Mouse (Mus musculus): Measurements from ENCODE around the gene Slit1. TPM values are rescaled to one million over a fixed set of nuclear protein-coding genes. Genes with fewer than 3 reads are reported as not detected.

Slit1 gene
- polyA plus RNA-seq, 1 experiment from 2014 or later, result 18.0 TPM

- peak; percentile 65 for DNase-seq (ENCODE audit: low spot score)
- Histone ChIP-seq H3K27ac (peak overlapping the region; percentile 84), H3K36me3 (no peaks in the 10 kb centered on the region), H3K4me3 (no peak overlapping the region), H3K9me3 (no peaks in the 10 kb centered on the region), H3K4me1 (replicated peaks) (peaks cover 91% of the 10 kb centered on the region), H3K27me3 (ENCODE audit: insufficient read depth, poor library complexity, severe bottlenecking) (peaks cover 92% of the 10 kb centered on the region)
- WGBS, result 30% methylated on average over 9 of the region's 9 CpGs
Observed at GRCm38 (mm10) chr19:41697111-41697806, 46.2 kb downstream of the Slit1 start.

GRCm38 (mm10) chr19:41696443-41696842 lies 47.0 kb downstream of the Slit1 start:
- no peak overlapping the region for H3K4me3 ChIP-seq
- peak overlapping the region; percentile 84; the same call in 1 of the 2 replicates for H3K27ac ChIP-seq
- H3K27me3 ChIP-seq (ENCODE audit: insufficient read depth, poor library complexity, severe bottlenecking), result peaks cover 92% of the 10 kb centered on the region
- H3K4me1 ChIP-seq (replicated peaks), result peaks cover 91% of the 10 kb centered on the region
- WGBS, result 88% methylated on average over 9 of the region's 9 CpGs
- no peaks in the 10 kb centered on the region for H3K9me3 ChIP-seq
- no peak for DNase-seq (ENCODE audit: low spot score)
- no peaks in the 10 kb centered on the region for H3K36me3 ChIP-seq

GRCm38 (mm10) chr19:41695046-41695445 lies 48.4 kb downstream of the Slit1 start:
- no peak for DNase-seq (ENCODE audit: low spot score)
- Histone ChIP-seq H3K4me3 (no peak overlapping the region), H3K9me3 (no peaks in the 10 kb centered on the region), H3K27me3 (ENCODE audit: insufficient read depth, poor library complexity, severe bottlenecking) (peaks cover 92% of the 10 kb centered on the region), H3K36me3 (no peaks in the 10 kb centered on the region), H3K4me1 (replicated peaks) (peaks cover 91% of the 10 kb centered on the region), H3K27ac (0 out of 2 replicates have a peak overlapping the region, but pooled peaks have one; percentile 6)
- WGBS, result 62% methylated on average over 6 of the region's 6 CpGs

GRCm38 (mm10) chr19:41694610-41695009 lies 48.9 kb downstream of the Slit1 start:
- Histone ChIP-seq H3K9me3 (no peaks in the 10 kb centered on the region), H3K4me1 (replicated peaks) (peaks cover 91% of the 10 kb centered on the region), H3K27me3 (ENCODE audit: insufficient read depth, poor library complexity, severe bottlenecking) (peaks cover 92% of the 10 kb centered on the region), H3K36me3 (no peaks in the 10 kb centered on the region), H3K4me3 (no peak overlapping the region), H3K27ac (0 out of 2 replicates have a peak overlapping the region, but pooled peaks have one; percentile 73)
- DNase-seq (ENCODE audit: low spot score), result no peak
- WGBS, result 64% methylated on average over 9 of the region's 9 CpGs

- Histone ChIP-seq H3K27me3 (ENCODE audit: insufficient read depth, poor library complexity, severe bottlenecking) (peaks cover 93% of the 10 kb centered on the region), H3K36me3 (no peaks in the 10 kb centered on the region), H3K4me3 (no peak overlapping the region), H3K27ac (peak overlapping the region; percentile 78), H3K9me3 (no peaks in the 10 kb centered on the region), H3K4me1 (replicated peaks) (peaks cover 91% of the 10 kb centered on the region)
- DNase-seq (ENCODE audit: low spot score), result peak; percentile 54
- 36% methylated on average over 5 of the region's 5 CpGs for WGBS
Observed at GRCm38 (mm10) chr19:41693727-41694126, 49.7 kb downstream of the Slit1 start.

GRCm38 (mm10) chr19:41690064-41690463 lies 53.4 kb downstream of the Slit1 start:
- WGBS, result 66% methylated on average over 10 of the region's 10 CpGs
- no peak for DNase-seq (ENCODE audit: low spot score)
- Histone ChIP-seq H3K4me1 (replicated peaks) (peaks cover 77% of the 10 kb centered on the region), H3K9me3 (no peaks in the 10 kb centered on the region), H3K27me3 (ENCODE audit: insufficient read depth, poor library complexity, severe bottlenecking) (peaks cover 90% of the 10 kb centered on the region), H3K4me3 (no peak overlapping the region), H3K27ac (peak overlapping the region; percentile 84), H3K36me3 (no peaks in the 10 kb centered on the region)

- Histone ChIP-seq H3K27ac (peak overlapping the region; percentile 84), H3K4me3 (no peak overlapping the region), H3K4me1 (replicated peaks) (peaks cover 74% of the 10 kb centered on the region), H3K9me3 (no peaks in the 10 kb centered on the region), H3K27me3 (ENCODE audit: insufficient read depth, poor library complexity, severe bottlenecking) (peaks cover 90% of the 10 kb centered on the region), H3K36me3 (no peaks in the 10 kb centered on the region)
- DNase-seq (ENCODE audit: low spot score), result peak; percentile 57
- WGBS, result 34% methylated on average over 13 of the region's 13 CpGs
Observed at GRCm38 (mm10) chr19:41688251-41688650, 55.2 kb downstream of the Slit1 start.

- H3K27me3 ChIP-seq (ENCODE audit: insufficient read depth, poor library complexity, severe bottlenecking), result peaks cover 90% of the 10 kb centered on the region
Observed at GRCm38 (mm10) chr19:41687836-41688235, 55.6 kb downstream of the Slit1 start.

GRCm38 (mm10) chr19:41686194-41686593 lies 57.3 kb downstream of the Slit1 start:
- no peak for DNase-seq (ENCODE audit: low spot score)
- Histone ChIP-seq H3K4me1 (replicated peaks) (peaks cover 68% of the 10 kb centered on the region), H3K4me3 (no peak overlapping the region), H3K27ac (no peak overlapping the region), H3K9me3 (no peaks in the 10 kb centered on the region), H3K36me3 (no peaks in the 10 kb centered on the region), H3K27me3 (ENCODE audit: insufficient read depth, poor library complexity, severe bottlenecking) (peaks cover 90% of the 10 kb centered on the region)
- 91% methylated on average over 2 of the region's 2 CpGs for WGBS

More at GRCm38 (mm10) chr19:41687836-41688235, 55.6 kb downstream of the Slit1 start:
- H3K4me3 ChIP-seq, result no peak overlapping the region
- DNase-seq (ENCODE audit: low spot score), result no peak
- peak overlapping the region; percentile 84 for H3K27ac ChIP-seq
- no peaks in the 10 kb centered on the region for H3K9me3 ChIP-seq
- H3K4me1 ChIP-seq (replicated peaks), result peaks cover 71% of the 10 kb centered on the region
- 60% methylated on average over 8 of the region's 8 CpGs for WGBS
- no peaks in the 10 kb centered on the region for H3K36me3 ChIP-seq

GRCm38 (mm10) chr19:41685453-41686086 lies 57.9 kb downstream of the Slit1 start:
- Histone ChIP-seq H3K4me1 (replicated peaks) (peaks cover 62% of the 10 kb centered on the region), H3K36me3 (no peaks in the 10 kb centered on the region), H3K4me3 (no peak overlapping the region), H3K9me3 (no peaks in the 10 kb centered on the region), H3K27ac (0 out of 2 replicates have a peak overlapping the region, but pooled peaks have one; percentile 23), H3K27me3 (ENCODE audit: insufficient read depth, poor library complexity, severe bottlenecking) (peaks cover 87% of the 10 kb centered on the region)
- no peak for DNase-seq (ENCODE audit: low spot score)
- 83% methylated on average over 13 of the region's 13 CpGs for WGBS

- Histone ChIP-seq H3K4me3 (no peak overlapping the region), H3K9me3 (no peaks in the 10 kb centered on the region), H3K27ac (0 out of 2 replicates have a peak overlapping the region, but pooled peaks have one; percentile 29), H3K36me3 (no peaks in the 10 kb centered on the region), H3K4me1 (replicated peaks) (peaks cover 60% of the 10 kb centered on the region), H3K27me3 (ENCODE audit: insufficient read depth, poor library complexity, severe bottlenecking) (peaks cover 86% of the 10 kb centered on the region)
- 86% methylated on average over 1 of the region's 1 CpGs for WGBS
- no peak for DNase-seq (ENCODE audit: low spot score)
Observed at GRCm38 (mm10) chr19:41684874-41685273, 58.6 kb downstream of the Slit1 start.

- Histone ChIP-seq H3K27ac (peak overlapping the region; percentile 59; the same call in 1 of the 2 replicates), H3K4me3 (no peak overlapping the region), H3K9me3 (no peaks in the 10 kb centered on the region), H3K36me3 (no peaks in the 10 kb centered on the region), H3K4me1 (replicated peaks) (peaks cover 60% of the 10 kb centered on the region), H3K27me3 (ENCODE audit: insufficient read depth, poor library complexity, severe bottlenecking) (peaks cover 86% of the 10 kb centered on the region)
- WGBS, result 59% methylated on average over 1 of the region's 1 CpGs
- no peak for DNase-seq (ENCODE audit: low spot score)
Observed at GRCm38 (mm10) chr19:41683951-41684350, 59.5 kb downstream of the Slit1 start.

- peaks cover 96% of the 10 kb centered on the region for H3K27me3 ChIP-seq (ENCODE audit: insufficient read depth, poor library complexity, severe bottlenecking)
- 87% methylated on average over 1 of the region's 1 CpGs for WGBS
- no peak overlapping the region for H3K27ac ChIP-seq
- no peaks in the 10 kb centered on the region for H3K9me3 ChIP-seq
- DNase-seq (ENCODE audit: low spot score), result no peak
- peaks cover 70% of the 10 kb centered on the region for H3K4me1 ChIP-seq (replicated peaks)
- H3K4me3 ChIP-seq, result no peak overlapping the region
- H3K36me3 ChIP-seq, result no peaks in the 10 kb centered on the region
Observed at GRCm38 (mm10) chr19:41680267-41680666, 63.2 kb downstream of the Slit1 start.
